8 mouse cellular contexts compared by ENCODE assay signal in the genomic region with DNA sequence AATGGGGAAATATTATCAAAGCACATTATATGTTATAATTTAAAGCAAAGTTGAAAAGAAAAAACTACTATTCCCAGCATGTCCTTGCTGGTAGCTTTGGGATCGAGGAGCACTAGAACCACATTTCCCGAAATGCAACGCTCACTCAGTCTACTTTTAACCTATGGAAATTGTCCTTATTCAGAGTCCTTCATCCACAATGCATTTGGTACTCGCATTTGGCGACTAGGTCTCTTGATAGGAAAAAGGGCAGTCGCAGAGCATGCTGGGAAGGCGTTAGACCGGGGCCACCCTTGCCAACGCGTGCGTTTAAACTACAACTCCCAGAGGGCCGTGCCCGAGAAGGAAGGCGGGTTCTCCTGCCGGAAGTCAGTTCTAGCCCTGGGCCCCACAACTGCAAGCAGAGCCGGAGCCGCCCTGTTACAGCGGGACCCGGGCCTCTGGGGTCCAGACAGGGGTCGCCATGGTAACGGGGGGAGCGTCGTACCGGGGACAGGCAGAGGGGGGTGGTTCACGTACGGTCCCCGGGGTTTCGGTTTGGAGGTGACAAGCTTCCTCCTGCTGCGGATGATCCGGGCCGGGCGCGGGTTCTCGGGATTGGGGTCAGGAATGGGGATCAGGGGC. TPM values are rescaled to one million over a fixed set of nuclear protein-coding genes. Genes with fewer than 3 reads are reported as not detected.
DNase-seq lines count a peak whose midpoint lies in the region; ATAC-seq lines count a peak whose summit lies in the region.

A gene (plus strand): TSS at position 338 of the 624 bp plus-strand sequence.

- H3K9ac ChIP-seq in heart, embryonic 14.5 days (ENCODE audit: low read length): peak within 1 kb of the TSS; percentile 96
- H3K9ac ChIP-seq in liver, embryonic 13.5 days: peak within 1 kb of the TSS; percentile 95
- peak within 1 kb of the TSS; percentile 92 for H3K9ac ChIP-seq in stomach, embryonic 16.5 days (ENCODE audit: low read length)

- H3K4me3 ChIP-seq in heart, embryonic 14.5 days (ENCODE audit: control insufficient read depth in 1 of 2, insufficient read depth in 1 of 2, low read depth in 1 of 2, low read length in 2 of 2): peak within 1 kb of the TSS; percentile 90 to 97
- H3K4me3 ChIP-seq in liver, embryonic 13.5 days (replicated peaks): peak within 1 kb of the TSS; percentile 91
- H3K4me3 ChIP-seq in stomach, embryonic 16.5 days (replicated peaks; ENCODE audit: low read length): peak within 1 kb of the TSS; percentile 93

- H3K27ac ChIP-seq in heart, embryonic 14.5 days (replicated peaks in 1 of 2; ENCODE audit: control insufficient read depth in 1 of 2, insufficient read depth in 1 of 2, low read depth in 2 of 2, low read length in 2 of 2): peak within 1 kb of the TSS in 1 of 2 experiments; percentile 42; a peak in 2 of 4 replicates
- peak within 1 kb of the TSS; percentile 78 for H3K27ac ChIP-seq in liver, embryonic 13.5 days
- peak within 1 kb of the TSS; percentile 66 for H3K27ac ChIP-seq in stomach, embryonic 16.5 days (ENCODE audit: low read length)

- DNase-seq in c-Kit-negative CD71-positive TER-119-positive erythroid progenitor cells, embryonic 14.5 days (ENCODE audit: low read depth, low spot score): peak; percentile 92
- DNase-seq in fibroblast of lung, adult 2 months (ENCODE audit: low read depth): peak; percentile 98
- DNase-seq in kidney, postnatal 14 days: peak; percentile 98
- DNase-seq in liver, embryonic 13.5 days: peak; percentile 95
- DNase-seq in neural tube, embryonic 10.5 days (ENCODE audit: extremely low spot score, low spot score): peak; percentile 93

- H3K9me3 ChIP-seq in heart, embryonic 14.5 days (ENCODE audit: control insufficient read depth, low read length): no peaks in the 10 kb centered on the region
- H3K9me3 ChIP-seq in liver, embryonic 13.5 days (replicated peaks): no peaks in the 10 kb centered on the region
- no peaks in the 10 kb centered on the region for H3K9me3 ChIP-seq in stomach, embryonic 16.5 days (replicated peaks; ENCODE audit: control insufficient read depth, low read length)

- peak; percentile 99 for ATAC-seq in CD4-positive, CD25-positive, alpha-beta regulatory T cell, adult 4 months
- ATAC-seq in heart, embryonic 14.5 days (ENCODE audit: insufficient number of reproducible peaks, insufficient read depth, low FRiP score, low read depth): peak; percentile 87
- peak; percentile 99 for ATAC-seq in liver, embryonic 13.5 days (ENCODE audit: low read depth)
- peak; percentile 96 for ATAC-seq in stomach, embryonic 16.5 days (ENCODE audit: insufficient read depth, low FRiP score)

- H3K36me3 ChIP-seq in heart, embryonic 14.5 days (ENCODE audit: control insufficient read depth, insufficient read depth, low read length): peaks cover 19% of the 10 kb centered on the region
- peaks cover 14% of the 10 kb centered on the region for H3K36me3 ChIP-seq in liver, embryonic 13.5 days
- H3K36me3 ChIP-seq in stomach, embryonic 16.5 days (ENCODE audit: control insufficient read depth, insufficient read depth, low read length): no peaks in the 10 kb centered on the region

- H3K4me1 ChIP-seq in heart, embryonic 14.5 days (ENCODE audit: control insufficient read depth in 2 of 2, insufficient read depth in 2 of 2, low read length in 2 of 2): peaks cover 6 to 11% of the 10 kb centered on the region in 2 experiments; a peak in 3 of 4 replicates
- peaks cover 27% of the 10 kb centered on the region for H3K4me1 ChIP-seq in liver, embryonic 13.5 days (replicated peaks)
- peaks cover 13% of the 10 kb centered on the region for H3K4me1 ChIP-seq in stomach, embryonic 16.5 days (ENCODE audit: control insufficient read depth, insufficient read depth, low read length)

- WGBS in heart, embryonic 14.5 days: under 1% methylated on average over 34 of the region's 34 CpGs
- under 1% methylated on average over 34 of the region's 34 CpGs for WGBS in liver, embryonic 13.5 days (ENCODE audit: insufficient replicate concordance)
- under 1% methylated on average over 34 of the region's 34 CpGs for WGBS in stomach, embryonic 16.5 days

- H3K4me2 ChIP-seq in heart, embryonic 14.5 days (ENCODE audit: low read length): peak within 1 kb of the TSS; percentile 80
- peak within 1 kb of the TSS; percentile 89 for H3K4me2 ChIP-seq in liver, embryonic 13.5 days
- H3K4me2 ChIP-seq in stomach, embryonic 16.5 days (ENCODE audit: low read depth, low read length): peak within 1 kb of the TSS; percentile 97

- H3K27me3 ChIP-seq in heart, embryonic 14.5 days (ENCODE audit: control insufficient read depth, insufficient read depth, low read length): no peaks in the 10 kb centered on the region
- H3K27me3 ChIP-seq in liver, embryonic 13.5 days: no peaks in the 10 kb centered on the region
- H3K27me3 ChIP-seq in stomach, embryonic 16.5 days (ENCODE audit: control insufficient read depth, insufficient read depth, low read length): no peaks in the 10 kb centered on the region

RNA-seq across cellular contexts. Expression of the gene that starts here (rescaled TPM):
- polyA plus RNA-seq in CD4-positive, CD25-positive, alpha-beta regulatory T cell, adult 4 months (2017; shearing (Covaris generic)): 10 to 100 TPM; 60.7 to 73.1 TPM
- 237 and 256 TPM in 2 replicates for polyA plus RNA-seq in heart, embryonic 14.5 days (2014; fragmentation: Nextera tagmentation; extraction: Ambion mirVana)
- polyA plus RNA-seq in liver, embryonic 13.5 days (2015; fragmentation: Nextera tagmentation; extraction: Ambion mirVana): 195 and 202 TPM in 2 replicates
- 229 and 231 TPM in 2 replicates for polyA plus RNA-seq in stomach, embryonic 16.5 days (2015; fragmentation: Nextera tagmentation; extraction: Ambion mirVana)
